8 mouse cellular contexts compared by ENCODE assay signal in genomic region chr17:24529007-24529451, GRCm38 (mm10). TPM values are rescaled to one million over a fixed set of nuclear protein-coding genes. Genes with fewer than 3 reads are reported as not detected.
DNase-seq lines count a peak whose midpoint lies in the region; ATAC-seq and TF ChIP-seq lines count a peak whose summit lies in the region.

No protein-coding gene starts in this region.

- DNase-seq in right cerebral cortex, postnatal 14 days: peak; percentile 49
- no peak for DNase-seq in right cerebral cortex, postnatal 36 days (ENCODE audit: low spot score in 2 of 2)
- peak; percentile 86 for DNase-seq in brain, embryonic 14.5 days (ENCODE audit: low read depth)
- DNase-seq in forebrain, embryonic 11.5 days (ENCODE audit: low spot score): peak; percentile 89
- peak; percentile 83 for DNase-seq in hindbrain, postnatal 0 days (ENCODE audit: low spot score)
- peak; percentile 42 for DNase-seq in liver, embryonic 13.5 days
- peak; percentile 88 for DNase-seq in neural tube, embryonic 11.5 days (ENCODE audit: low spot score)

- 0 out of 2 replicates have a peak, but pooled peaks have one; percentile 2 for TF ChIP-seq POLR2A in brain, embryonic 14.5 days (IDR thresholded peaks at IDR 0.05; ENCODE audit: borderline replicate concordance, extremely low read depth, insufficient read depth, insufficient read length, poor library complexity, severe bottlenecking)

- H3K9ac ChIP-seq in forebrain, embryonic 11.5 days (ENCODE audit: low read length): peak overlapping the region; percentile 89
- peak overlapping the region; percentile 71 for H3K9ac ChIP-seq in hindbrain, postnatal 0 days (replicated peaks; ENCODE audit: low read length)
- peak overlapping the region; percentile 85 for H3K9ac ChIP-seq in liver, embryonic 13.5 days
- H3K9ac ChIP-seq in neural tube, embryonic 11.5 days (ENCODE audit: low read length): peak overlapping the region; percentile 52

- H3K4me3 ChIP-seq in forebrain, embryonic 11.5 days (ENCODE audit: low read depth, low read length): peak overlapping the region; percentile 83
- H3K4me3 ChIP-seq in hindbrain, postnatal 0 days (ENCODE audit: low read length): peak overlapping the region; percentile 60
- H3K4me3 ChIP-seq in liver, embryonic 13.5 days (replicated peaks): peak overlapping the region; percentile 64
- H3K4me3 ChIP-seq in neural tube, embryonic 11.5 days (ENCODE audit: low read depth, low read length): peak overlapping the region; percentile 84

- no peaks in the 10 kb centered on the region for H3K36me3 ChIP-seq in forebrain, embryonic 11.5 days (ENCODE audit: control insufficient read depth, insufficient read depth, low read length)
- no peaks in the 10 kb centered on the region for H3K36me3 ChIP-seq in hindbrain, postnatal 0 days (ENCODE audit: insufficient read depth, low read length)
- peaks cover 27% of the 10 kb centered on the region for H3K36me3 ChIP-seq in liver, embryonic 13.5 days
- H3K36me3 ChIP-seq in neural tube, embryonic 11.5 days (ENCODE audit: control insufficient read depth, insufficient read depth, low read length): peaks cover 6% of the 10 kb centered on the region; the same call in 1 of the 2 replicates

- under 1% methylated on average over 4 of the region's 4 CpGs for WGBS in forebrain, embryonic 11.5 days
- under 1% methylated on average over 4 of the region's 4 CpGs for WGBS in hindbrain, postnatal 0 days
- under 1% methylated on average over 4 of the region's 4 CpGs for WGBS in liver, embryonic 13.5 days (ENCODE audit: insufficient replicate concordance)
- WGBS in neural tube, embryonic 11.5 days: under 1% methylated on average over 4 of the region's 4 CpGs

- H3K27me3 ChIP-seq in forebrain, embryonic 11.5 days (ENCODE audit: control insufficient read depth, insufficient read depth, low read length): no peaks in the 10 kb centered on the region
- H3K27me3 ChIP-seq in hindbrain, postnatal 0 days (ENCODE audit: insufficient read depth, low read length): no peaks in the 10 kb centered on the region
- no peaks in the 10 kb centered on the region for H3K27me3 ChIP-seq in liver, embryonic 13.5 days
- H3K27me3 ChIP-seq in neural tube, embryonic 11.5 days (ENCODE audit: control insufficient read depth, insufficient read depth, low read length): no peaks in the 10 kb centered on the region

- H3K27ac ChIP-seq in forebrain, embryonic 11.5 days (ENCODE audit: low read depth, low read length): peak overlapping the region; percentile 70
- H3K27ac ChIP-seq in hindbrain, postnatal 0 days: peak overlapping the region; percentile 82; the same call in 1 of the 2 replicates
- peak overlapping the region; percentile 90 for H3K27ac ChIP-seq in liver, embryonic 13.5 days
- H3K27ac ChIP-seq in neural tube, embryonic 11.5 days (ENCODE audit: low read depth, low read length): peak overlapping the region; percentile 46; the same call in 1 of the 2 replicates

- H3K4me2 ChIP-seq in forebrain, embryonic 11.5 days (ENCODE audit: low read depth, low read length, severe bottlenecking): peak overlapping the region; percentile 90
- H3K4me2 ChIP-seq in hindbrain, postnatal 0 days (ENCODE audit: low read depth, low read length): peak overlapping the region; percentile 90
- H3K4me2 ChIP-seq in liver, embryonic 13.5 days: peak overlapping the region; percentile 82
- H3K4me2 ChIP-seq in neural tube, embryonic 11.5 days (ENCODE audit: low read depth): peak overlapping the region; percentile 82

- no peaks in the 10 kb centered on the region for H3K9me3 ChIP-seq in forebrain, embryonic 11.5 days (ENCODE audit: control insufficient read depth, low read length)
- H3K9me3 ChIP-seq in hindbrain, postnatal 0 days (ENCODE audit: low read length): no peaks in the 10 kb centered on the region
- no peaks in the 10 kb centered on the region for H3K9me3 ChIP-seq in liver, embryonic 13.5 days (replicated peaks)
- H3K9me3 ChIP-seq in neural tube, embryonic 11.5 days (ENCODE audit: control insufficient read depth, low read length): no peaks in the 10 kb centered on the region

- peaks cover 26% of the 10 kb centered on the region for H3K4me1 ChIP-seq in forebrain, embryonic 11.5 days (replicated peaks; ENCODE audit: control insufficient read depth, insufficient read depth, low read length)
- peaks cover 31% of the 10 kb centered on the region for H3K4me1 ChIP-seq in hindbrain, postnatal 0 days (ENCODE audit: insufficient read depth, low read length)
- H3K4me1 ChIP-seq in liver, embryonic 13.5 days (replicated peaks): peaks cover 82% of the 10 kb centered on the region
- peaks cover 34% of the 10 kb centered on the region for H3K4me1 ChIP-seq in neural tube, embryonic 11.5 days (ENCODE audit: control insufficient read depth, insufficient read depth, low read length)

- ATAC-seq in forebrain, embryonic 11.5 days (replicated peaks; ENCODE audit: low FRiP score): no peak
- ATAC-seq in hindbrain, postnatal 0 days: no peak
- no peak for ATAC-seq in liver, embryonic 13.5 days (ENCODE audit: low read depth)
- ATAC-seq in neural tube, embryonic 11.5 days (ENCODE audit: insufficient read depth, low FRiP score, low TSS enrichment): no peak
- ATAC-seq in megakaryocyte-erythroid progenitor cell, adult 5-6 weeks (replicated peaks; ENCODE audit: low FRiP score, low TSS enrichment, poor library complexity, severe bottlenecking): no peak

- peak; percentile 86 for TF ChIP-seq CTCF in brain, embryonic 14.5 days (IDR thresholded peaks at IDR 0.05; ENCODE audit: borderline replicate concordance, extremely low read depth, insufficient read depth, insufficient read length)
- peak; percentile 93 for TF ChIP-seq CTCF in hindbrain, postnatal 0 days (IDR thresholded peaks at IDR 0.05; ENCODE audit: low read depth)

RNA-seq across cellular contexts. Expression of gene Traf7, which starts 1.3 kb away (rescaled TPM):
- 310 and 422 TPM in 2 replicates for polyA plus RNA-seq in brain, embryonic 14.5 days (2012; rRNA removed)
- 113 and 123 TPM in 2 replicates for polyA plus RNA-seq in forebrain, embryonic 11.5 days (2014; fragmentation: Nextera tagmentation; extraction: Ambion mirVana)
- total RNA-seq in hindbrain, postnatal 0 days (2014; rRNA removed): 159 and 165 TPM in 2 replicates
- 64.0 and 66.1 TPM in 2 replicates for polyA plus RNA-seq in hindbrain, postnatal 0 days (2015; fragmentation: Nextera tagmentation; extraction: Ambion mirVana)
- polyA plus RNA-seq in liver, embryonic 13.5 days (2015; fragmentation: Nextera tagmentation; extraction: Ambion mirVana): 40.7 and 43.9 TPM in 2 replicates
- polyA plus RNA-seq in neural tube, embryonic 11.5 days (2014; fragmentation: Nextera tagmentation; extraction: Ambion mirVana): 81.2 and 88.1 TPM in 2 replicates
- total RNA-seq in megakaryocyte-erythroid progenitor cell, adult 5-6 weeks (2014; fragmentation: Nextera tagmentation): 111 and 143 TPM in 2 replicates
- 66.3 and 84.8 TPM in 2 replicates for total RNA-seq in megakaryocyte-erythroid progenitor cell, adult 5-6 weeks (2017)

RNA-seq across cellular contexts. Expression of gene Rab26, which starts 5.0 kb away (rescaled TPM):
- polyA plus RNA-seq in brain, embryonic 14.5 days (2012; rRNA removed): 3.2 and 5.6 TPM in 2 replicates
- polyA plus RNA-seq in forebrain, embryonic 11.5 days (2014; fragmentation: Nextera tagmentation; extraction: Ambion mirVana): 1.8 and 2.7 TPM in 2 replicates
- 2.7 and 4.0 TPM in 2 replicates for total RNA-seq in hindbrain, postnatal 0 days (2014; rRNA removed)
- polyA plus RNA-seq in hindbrain, postnatal 0 days (2015; fragmentation: Nextera tagmentation; extraction: Ambion mirVana): 10.6 and 14.7 TPM in 2 replicates
- polyA plus RNA-seq in liver, embryonic 13.5 days (2015; fragmentation: Nextera tagmentation; extraction: Ambion mirVana): 0.88 and 0.99 TPM in 2 replicates
- polyA plus RNA-seq in neural tube, embryonic 11.5 days (2014; fragmentation: Nextera tagmentation; extraction: Ambion mirVana): 1.2 and 1.7 TPM in 2 replicates
- not detected in 2 replicates for total RNA-seq in megakaryocyte-erythroid progenitor cell, adult 5-6 weeks (2014; fragmentation: Nextera tagmentation)
- 1.3 TPM in 1 of 2 replicates, not detected in the other for total RNA-seq in megakaryocyte-erythroid progenitor cell, adult 5-6 weeks (2017)

RNA-seq across cellular contexts. Expression of gene Pkd1, which starts 20.6 kb away (rescaled TPM):
- 65.9 and 74.2 TPM in 2 replicates for polyA plus RNA-seq in brain, embryonic 14.5 days (2012; rRNA removed)
- 19.0 and 23.9 TPM in 2 replicates for polyA plus RNA-seq in forebrain, embryonic 11.5 days (2014; fragmentation: Nextera tagmentation; extraction: Ambion mirVana)
- total RNA-seq in hindbrain, postnatal 0 days (2014; rRNA removed): 87.9 and 99.2 TPM in 2 replicates
- polyA plus RNA-seq in hindbrain, postnatal 0 days (2015; fragmentation: Nextera tagmentation; extraction: Ambion mirVana): 14.9 and 16.0 TPM in 2 replicates
- 2.2 and 3.3 TPM in 2 replicates for polyA plus RNA-seq in liver, embryonic 13.5 days (2015; fragmentation: Nextera tagmentation; extraction: Ambion mirVana)
- 20.6 and 29.0 TPM in 2 replicates for polyA plus RNA-seq in neural tube, embryonic 11.5 days (2014; fragmentation: Nextera tagmentation; extraction: Ambion mirVana)
- total RNA-seq in megakaryocyte-erythroid progenitor cell, adult 5-6 weeks (2014; fragmentation: Nextera tagmentation): 17.2 and 20.5 TPM in 2 replicates
- 4.6 and 5.4 TPM in 2 replicates for total RNA-seq in megakaryocyte-erythroid progenitor cell, adult 5-6 weeks (2017)

RNA-seq across cellular contexts. Expression of gene Caskin1, which starts 40.6 kb away (rescaled TPM):
- 91.5 and 142 TPM in 2 replicates for polyA plus RNA-seq in brain, embryonic 14.5 days (2012; rRNA removed)
- polyA plus RNA-seq in forebrain, embryonic 11.5 days (2014; fragmentation: Nextera tagmentation; extraction: Ambion mirVana): 8.0 and 9.3 TPM in 2 replicates
- 152 and 163 TPM in 2 replicates for total RNA-seq in hindbrain, postnatal 0 days (2014; rRNA removed)
- 42.1 and 43.7 TPM in 2 replicates for polyA plus RNA-seq in hindbrain, postnatal 0 days (2015; fragmentation: Nextera tagmentation; extraction: Ambion mirVana)
- 0.15 and 0.20 TPM in 2 replicates for polyA plus RNA-seq in liver, embryonic 13.5 days (2015; fragmentation: Nextera tagmentation; extraction: Ambion mirVana)
- polyA plus RNA-seq in neural tube, embryonic 11.5 days (2014; fragmentation: Nextera tagmentation; extraction: Ambion mirVana): 7.4 and 8.4 TPM in 2 replicates
- total RNA-seq in megakaryocyte-erythroid progenitor cell, adult 5-6 weeks (2014; fragmentation: Nextera tagmentation): not detected in 2 replicates
- total RNA-seq in megakaryocyte-erythroid progenitor cell, adult 5-6 weeks (2017): not detected in 2 replicates

RNA-seq across cellular contexts. Expression of gene Mlst8, which starts 50.2 kb away (rescaled TPM):
- polyA plus RNA-seq in brain, embryonic 14.5 days (2012; rRNA removed): 47.1 and 53.7 TPM in 2 replicates
- polyA plus RNA-seq in forebrain, embryonic 11.5 days (2014; fragmentation: Nextera tagmentation; extraction: Ambion mirVana): 33.8 and 34.0 TPM in 2 replicates
- total RNA-seq in hindbrain, postnatal 0 days (2014; rRNA removed): 45.9 and 55.3 TPM in 2 replicates
- polyA plus RNA-seq in hindbrain, postnatal 0 days (2015; fragmentation: Nextera tagmentation; extraction: Ambion mirVana): 26.3 and 26.4 TPM in 2 replicates
- 11.7 and 13.8 TPM in 2 replicates for polyA plus RNA-seq in liver, embryonic 13.5 days (2015; fragmentation: Nextera tagmentation; extraction: Ambion mirVana)
- 26.2 and 29.7 TPM in 2 replicates for polyA plus RNA-seq in neural tube, embryonic 11.5 days (2014; fragmentation: Nextera tagmentation; extraction: Ambion mirVana)
- 35.8 and 38.7 TPM in 2 replicates for total RNA-seq in megakaryocyte-erythroid progenitor cell, adult 5-6 weeks (2014; fragmentation: Nextera tagmentation)
- total RNA-seq in megakaryocyte-erythroid progenitor cell, adult 5-6 weeks (2017): 17.2 and 36.1 TPM in 2 replicates

Comparison
In these comparisons a context has a peak if more than half of its experiments do, and no peak if none do; other contexts are left out.
1. DNase-seq: peak in right cerebral cortex, postnatal 14 days (single experiment), brain, embryonic 14.5 days (single experiment), forebrain, embryonic 11.5 days (single experiment), hindbrain, postnatal 0 days (single experiment), liver, embryonic 13.5 days (single experiment) and neural tube, embryonic 11.5 days (single experiment); none in right cerebral cortex, postnatal 36 days (0 of 2).
2. Peak in every context shown above with its lines, with median percentiles within 50 percentile points of each other: H3K27ac ChIP-seq, H3K4me2 ChIP-seq, H3K4me3 ChIP-seq and H3K9ac ChIP-seq.